Mouse (Mus musculus): Measurements from ENCODE around the gene Dtnb. TPM values are rescaled to one million over a fixed set of nuclear protein-coding genes. Genes with fewer than 3 reads are reported as not detected.
A peak's percentile ranks its signal among the peaks of the same experiment; 100 is the strongest.

Dtnb gene
- total RNA-seq, 2 experiments from 2014 or later: 11.3 to 15.0 TPM

DNA sequence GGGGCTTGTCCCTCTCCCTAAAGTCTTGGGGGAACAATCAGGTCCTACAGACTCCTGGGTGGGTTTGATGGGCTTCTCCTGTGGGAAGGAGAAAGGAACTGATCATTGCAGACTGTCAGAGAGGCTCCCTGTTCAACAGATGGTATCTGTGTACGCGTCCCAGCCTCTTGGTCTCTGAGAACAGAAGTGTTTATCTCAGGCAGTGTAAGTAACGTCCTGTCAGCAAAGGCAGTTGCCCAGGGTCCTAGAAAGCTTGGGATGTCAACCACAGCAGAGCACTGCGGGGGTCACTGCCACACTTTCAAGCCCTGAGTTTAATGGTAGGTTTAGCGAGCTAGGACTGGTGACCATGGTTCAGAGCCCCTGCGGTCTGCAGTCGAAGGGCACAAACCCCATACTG is 161.1 kb downstream of the Dtnb start:
- no peak for DNase-seq

DNA sequence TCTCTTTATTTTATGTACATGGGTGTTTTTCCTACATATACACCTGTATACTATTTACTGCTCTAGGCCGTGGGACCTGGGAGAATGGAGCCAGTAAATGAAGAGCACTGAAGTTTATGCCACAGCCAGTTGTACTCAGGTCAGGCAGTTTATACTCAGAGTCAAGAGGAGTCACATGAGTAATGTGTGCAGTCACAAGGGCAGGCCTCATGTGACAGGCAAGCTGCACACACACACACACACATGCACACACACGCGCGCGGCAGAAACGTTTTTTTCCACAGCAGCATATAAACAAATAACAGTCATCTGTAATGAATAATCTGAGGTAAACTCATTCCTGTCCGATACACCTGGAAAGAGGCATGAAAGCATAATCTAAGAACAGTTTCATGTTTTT is 164.8 kb downstream of the Dtnb start:
- no peak for DNase-seq

- no peak for DNase-seq
Observed at GRCm38 (mm10) chr12:3738741-3739529, 166.8 kb downstream of the Dtnb start.

DNA sequence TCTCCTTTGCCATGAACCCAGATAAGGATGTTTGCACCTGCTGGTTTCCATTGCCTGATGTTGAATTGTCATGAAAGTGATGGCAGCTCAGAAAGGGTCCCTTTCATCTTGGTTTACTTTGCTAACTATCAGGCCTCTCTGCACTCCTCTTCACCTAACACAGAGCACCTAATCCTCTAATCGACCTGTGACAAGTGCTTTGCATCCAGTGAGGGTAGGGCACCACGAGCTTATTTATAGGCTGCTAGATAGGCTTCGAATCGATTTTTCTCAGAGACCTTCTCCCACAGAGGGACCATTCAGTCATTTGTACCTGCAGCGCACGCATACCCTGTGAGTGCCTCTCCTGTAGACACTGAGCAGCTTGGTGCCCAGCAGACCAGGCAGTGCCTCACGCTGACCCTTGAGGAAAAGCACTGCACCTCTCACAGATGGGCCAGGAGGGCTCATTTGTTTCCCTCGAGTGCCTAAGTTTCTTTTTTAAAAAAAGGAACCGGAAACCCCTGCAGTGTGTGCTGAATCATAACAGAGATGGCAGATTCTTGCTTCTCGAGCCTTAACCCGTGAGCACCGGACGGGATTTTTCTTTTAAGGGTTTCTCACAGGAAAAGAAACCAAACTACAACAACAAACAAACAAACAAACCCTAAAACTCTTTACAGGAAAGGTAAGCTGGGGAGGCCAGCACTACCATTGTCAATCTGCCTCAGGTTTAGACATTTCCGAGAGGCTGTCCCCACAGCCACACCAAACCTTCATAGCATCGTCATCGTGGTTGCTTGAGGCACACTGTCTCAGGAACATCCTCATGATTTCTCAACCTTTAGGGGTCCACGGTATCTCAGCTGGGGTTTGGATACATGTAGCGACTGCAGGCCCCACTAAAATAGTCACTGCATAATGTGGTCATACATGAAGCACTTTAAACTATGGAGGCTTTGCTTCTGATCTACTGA is 167.8 kb downstream of the Dtnb start:
- DNase-seq: no peak

- no peak for DNase-seq
Observed at GRCm38 (mm10) chr12:3740705-3741081, 168.5 kb downstream of the Dtnb start.

DNA sequence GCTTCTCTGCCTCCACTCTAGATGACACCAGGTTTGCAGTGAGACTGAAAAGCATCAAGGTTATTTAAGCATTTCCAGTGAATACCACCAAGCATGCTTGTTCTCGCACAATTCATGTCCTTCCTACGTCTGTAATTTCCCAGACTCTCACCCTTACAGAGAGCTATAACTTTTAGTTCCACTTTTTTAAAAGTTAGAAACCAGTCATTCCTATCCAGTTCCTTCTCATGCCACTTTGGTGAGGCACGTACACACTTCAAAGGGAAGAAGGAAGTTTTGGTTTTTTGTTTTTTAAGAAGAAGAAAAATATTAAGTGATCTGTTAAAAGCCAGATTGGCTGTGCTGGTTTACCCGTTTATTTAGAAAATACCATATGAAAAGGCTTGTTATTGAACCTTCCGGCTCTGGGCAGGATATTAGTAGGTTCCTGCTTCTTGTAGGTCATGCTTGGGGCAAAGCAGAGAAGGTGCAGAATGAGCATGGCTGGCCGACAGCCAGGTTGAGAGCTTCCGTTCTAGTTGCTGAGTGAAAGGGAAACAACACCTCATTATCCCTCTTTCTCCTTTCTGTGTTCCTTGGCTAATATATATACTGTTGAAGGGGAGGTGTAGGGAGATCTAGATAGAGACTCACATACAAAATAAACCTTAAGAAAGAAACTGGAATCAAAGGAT is 173.4 kb downstream of the Dtnb start:
- peak; percentile 63 for DNase-seq

DNA sequence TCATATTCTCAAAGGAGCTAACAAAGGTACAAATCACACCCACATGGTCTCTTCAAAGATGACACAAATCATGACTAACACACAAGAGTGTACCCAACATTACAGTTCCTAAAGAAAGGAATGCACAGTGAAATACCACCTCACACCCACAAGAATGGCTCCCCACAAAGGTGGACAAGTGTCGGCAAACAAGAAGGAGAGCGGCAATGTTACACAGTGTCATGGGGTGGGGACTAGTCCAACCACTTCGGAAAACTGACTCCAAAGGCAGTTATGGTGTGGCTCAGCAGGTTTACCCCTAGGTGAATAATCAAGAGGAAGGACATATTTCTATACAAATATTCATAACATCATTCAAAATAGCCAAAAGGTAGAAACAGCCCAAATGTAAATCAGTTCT is 174.2 kb downstream of the Dtnb start:
- DNase-seq: no peak

DNA sequence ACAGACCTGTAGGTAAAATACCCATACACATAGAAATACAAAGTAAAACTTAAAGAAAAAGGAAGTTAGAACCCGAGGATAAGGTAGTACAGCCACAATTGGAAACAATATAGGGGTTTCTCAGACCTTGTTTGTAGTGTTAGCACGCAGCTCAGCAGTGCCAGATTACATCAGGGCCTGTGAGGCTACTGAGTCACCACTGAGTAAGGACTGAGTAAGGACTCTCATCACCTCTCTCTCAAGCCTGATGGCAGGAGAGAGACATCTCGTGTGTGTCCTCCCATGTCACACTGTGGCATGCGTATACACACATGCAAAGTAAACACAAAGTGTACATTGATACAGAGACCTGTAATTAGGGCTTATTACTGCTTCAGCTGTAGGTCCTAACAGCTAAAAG is 175.4 kb downstream of the Dtnb start:
- DNase-seq: no peak

- no peak for DNase-seq
Observed at GRCm38 (mm10) chr12:3755522-3755921, 183.3 kb downstream of the Dtnb start.

DNA sequence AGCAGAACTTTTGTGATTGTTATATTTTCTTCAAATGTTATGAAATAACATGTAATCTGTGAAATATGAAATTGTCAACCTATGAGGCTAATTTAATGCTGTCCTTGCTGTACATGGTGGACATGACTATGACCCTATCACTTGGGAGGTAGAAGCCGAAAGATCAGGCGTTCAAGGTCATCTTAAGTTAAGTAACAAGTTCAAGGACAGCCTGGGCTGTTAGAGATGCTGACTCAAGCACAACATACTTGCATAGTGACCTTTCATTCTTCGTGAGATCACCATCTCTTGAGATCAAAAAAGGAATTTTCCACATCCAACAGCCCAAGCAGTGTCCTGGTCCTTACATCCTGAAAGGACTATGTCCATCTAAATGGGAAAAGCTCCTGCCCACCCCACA is 184.0 kb downstream of the Dtnb start:
- no peak for DNase-seq

GRCm38 (mm10) chr12:3758127-3758526 is 185.9 kb downstream of the Dtnb start:
- no peak for DNase-seq

DNA sequence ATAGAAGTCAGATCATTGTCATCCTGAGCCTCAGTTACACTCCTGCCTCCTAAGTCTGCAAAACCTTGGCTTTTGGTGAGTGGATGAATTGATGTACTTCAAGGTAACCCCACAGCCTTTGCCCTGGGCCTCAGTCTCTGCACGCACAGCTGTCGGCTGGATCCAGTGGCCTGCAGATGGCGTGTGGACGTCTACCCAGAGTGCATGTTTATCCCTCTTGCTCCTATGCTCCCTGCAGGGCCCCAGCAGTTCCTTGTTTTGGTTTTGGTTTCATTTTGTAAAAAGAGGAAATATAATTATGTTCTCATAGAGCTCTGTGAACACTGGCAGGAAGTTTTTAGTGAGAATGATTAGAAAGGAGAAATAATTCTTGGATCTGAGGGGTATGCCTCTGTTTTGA is 187.2 kb downstream of the Dtnb start:
- peak; percentile 60 for DNase-seq

GRCm38 (mm10) chr12:3760876-3761590 is 188.9 kb downstream of the Dtnb start:
- no peak for DNase-seq

- no peak for DNase-seq
Observed at GRCm38 (mm10) chr12:3761591-3762295, 189.6 kb downstream of the Dtnb start.

DNA sequence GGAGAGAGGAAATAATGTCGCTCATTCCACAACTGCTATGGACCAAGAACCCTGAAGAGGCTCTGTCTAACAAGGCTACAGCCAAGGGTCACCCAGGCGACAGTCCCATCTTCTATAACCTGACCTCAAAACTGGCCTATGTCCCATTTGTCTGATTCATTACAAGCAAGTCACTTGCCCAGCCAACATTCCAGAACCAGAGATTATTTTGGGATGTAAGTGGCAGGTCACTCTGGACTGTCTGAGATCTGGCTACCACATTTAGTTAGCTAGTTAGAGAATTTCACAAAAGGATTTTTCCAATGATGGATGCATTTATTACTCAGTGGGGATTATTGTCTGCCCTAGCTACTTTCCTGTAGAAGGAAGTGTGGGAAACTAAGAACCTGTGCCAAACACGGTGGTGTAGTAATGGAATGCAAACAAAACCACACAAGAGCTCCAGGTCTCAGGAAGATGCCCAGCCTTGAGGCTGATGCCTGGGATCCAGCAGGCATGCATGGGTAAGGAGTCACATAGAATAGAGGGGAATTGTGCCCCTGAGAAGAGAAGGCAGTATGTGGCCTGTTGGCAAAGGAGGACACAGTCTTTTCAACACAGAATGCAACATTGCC is 192.1 kb downstream of the Dtnb start:
- DNase-seq: peak; percentile 28

GRCm38 (mm10) chr12:3767360-3767759 is 195.2 kb downstream of the Dtnb start:
- no peak for DNase-seq

- DNase-seq: no peak
Observed at GRCm38 (mm10) chr12:3768391-3768790, 196.2 kb downstream of the Dtnb start.

GRCm38 (mm10) chr12:3770546-3770945 is 198.4 kb downstream of the Dtnb start:
- no peak for DNase-seq

GRCm38 (mm10) chr12:3771080-3771479 is 198.9 kb downstream of the Dtnb start:
- no peak for DNase-seq

DNA sequence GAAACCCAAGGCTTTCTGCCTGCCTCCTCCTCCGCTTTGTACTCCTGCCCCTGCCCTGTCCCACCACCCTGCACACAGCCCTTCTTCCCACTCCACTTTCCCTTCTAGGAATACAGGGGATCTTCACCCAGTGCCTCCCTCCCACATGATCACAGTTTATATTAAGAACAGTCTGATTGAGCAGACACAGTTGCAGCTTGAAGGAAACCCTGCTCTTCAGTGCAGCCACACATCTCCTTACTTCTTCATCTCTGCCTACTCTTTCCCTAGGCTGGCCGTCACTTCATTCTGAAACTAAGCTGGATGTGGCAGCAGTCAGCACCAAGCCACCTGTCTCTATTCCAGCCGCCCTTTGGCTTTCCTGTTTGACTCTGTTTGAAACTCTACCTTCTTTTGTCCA is 201.5 kb downstream of the Dtnb start:
- no peak for DNase-seq

DNA sequence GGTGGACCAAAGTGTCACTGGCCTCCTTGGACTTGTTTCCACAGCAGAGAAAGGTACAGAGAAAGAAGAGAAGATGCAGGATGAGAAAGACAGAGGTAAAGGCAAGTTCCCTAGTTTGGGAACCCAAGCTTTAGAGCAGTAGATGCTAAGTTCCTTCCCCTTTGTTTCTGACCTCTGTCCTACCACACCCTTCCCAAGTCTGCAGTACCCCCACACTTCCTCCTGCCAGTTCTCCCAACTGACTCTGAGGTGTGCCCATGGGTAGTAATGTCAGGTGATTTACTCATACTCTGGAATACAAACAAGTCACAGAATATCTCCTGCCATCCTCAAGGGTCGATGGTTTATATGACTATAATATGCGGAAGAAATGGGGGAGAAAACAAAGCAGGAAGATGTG is 203.8 kb downstream of the Dtnb start:
- no peak for DNase-seq

Data from heart, postnatal 4 days (tissue).